Comparison of ENCODE assay signal across 27 mouse cellular contexts in genomic region chr1:135872991-135873390, GRCm38 (mm10). TPM values are rescaled to one million over a fixed set of nuclear protein-coding genes. Genes with fewer than 3 reads are reported as not detected.
A peak's percentile ranks its signal among the peaks of the same experiment; 100 is the strongest.
DNase-seq lines count a peak whose midpoint lies in the region; ATAC-seq and TF ChIP-seq lines count a peak whose summit lies in the region.
"Had no signal": no experiment of that assay in that cellular context is flagged by ENCODE, and none has a peak within 500 bp of the region (broad histone marks: within the 10 kb centered on the region; RNA-seq: fewer than 3 reads in every experiment).

No protein-coding gene starts in this region.

- no peak overlapping the region for H3K4me3 ChIP-seq in hindbrain, postnatal 0 days (ENCODE audit: low read length)
- H3K4me3 ChIP-seq: forebrain, embryonic 13.5 days; left cerebral cortex, adult 2 months; liver, embryonic 15.5 days; lung, embryonic 15.5 days; midbrain, embryonic 10.5 days; midbrain, embryonic 15.5 days had no signal

- 92% methylated on average over 4 of the region's 4 CpGs for WGBS in hindbrain, postnatal 0 days

- no peaks in the 10 kb centered on the region for H3K36me3 ChIP-seq in hindbrain, postnatal 0 days (ENCODE audit: insufficient read depth, low read length)
- H3K36me3 ChIP-seq: G1E; liver, embryonic 15.5 days; lung, embryonic 15.5 days; midbrain, embryonic 10.5 days; midbrain, embryonic 15.5 days had no signal

- no peak for TF ChIP-seq CTCF in hindbrain, postnatal 0 days (IDR thresholded peaks at IDR 0.05; ENCODE audit: low read depth)

- peak; percentile 23 to 43 for DNase-seq in frontal cortex, adult 2 months (ENCODE audit: extremely low spot score in 1 of 2, low spot score in 1 of 2)
- no peak for DNase-seq in frontal cortex, postnatal 14 days (ENCODE audit: low spot score in 2 of 2)
- peak; percentile 48 for DNase-seq in right cerebral cortex, adult 18-20 months
- DNase-seq in right cerebral cortex, postnatal 14 days, result no peak
- DNase-seq in T-cell, adult 2 months (ENCODE audit: low spot score), result peak; percentile 56
- peak; percentile 56 for DNase-seq in telencephalon, adult 2 months (ENCODE audit: low read depth, low spot score)
- DNase-seq in hindbrain, postnatal 0 days (ENCODE audit: low spot score), result no peak
- DNase-seq: adrenal gland, postnatal 10 days; cerebellum, adult 11 months; cerebellum, adult 9-10 months; cerebellum, postnatal 36 days; gastrocnemius, postnatal 14 days; heart, postnatal 14 days; kidney, adult 9 months; kidney, postnatal 10 days; layer of hippocampus, adult 9-11 months had no signal

- no peak overlapping the region for H3K27ac ChIP-seq in hindbrain, postnatal 0 days
- H3K27ac ChIP-seq: forebrain, embryonic 13.5 days; left cerebral cortex, adult 2 months; liver, embryonic 15.5 days; lung, embryonic 15.5 days; midbrain, embryonic 10.5 days; midbrain, embryonic 15.5 days had no signal

- H3K9me3 ChIP-seq in hindbrain, postnatal 0 days (ENCODE audit: low read length), result no peaks in the 10 kb centered on the region
- H3K9me3 ChIP-seq: forebrain, embryonic 13.5 days; G1E; liver, embryonic 15.5 days; lung, embryonic 15.5 days; midbrain, embryonic 10.5 days; midbrain, embryonic 15.5 days had no signal

- ATAC-seq in hindbrain, postnatal 0 days, result no peak
- ATAC-seq: forebrain, embryonic 13.5 days; intestine, postnatal 0 days; midbrain, embryonic 15.5 days had no signal

- no peak overlapping the region for H3K4me2 ChIP-seq in hindbrain, postnatal 0 days (ENCODE audit: low read depth, low read length)
- H3K4me2 ChIP-seq: forebrain, embryonic 13.5 days; liver, embryonic 15.5 days; lung, embryonic 15.5 days; midbrain, embryonic 15.5 days had no signal

- no peak overlapping the region for H3K9ac ChIP-seq in hindbrain, postnatal 0 days (replicated peaks; ENCODE audit: low read length)
- H3K9ac ChIP-seq: forebrain, embryonic 13.5 days; liver, embryonic 15.5 days; lung, embryonic 15.5 days; midbrain, embryonic 15.5 days had no signal

- H3K27me3 ChIP-seq in hindbrain, postnatal 0 days (ENCODE audit: insufficient read depth, low read length), result no peaks in the 10 kb centered on the region
- H3K27me3 ChIP-seq: forebrain, embryonic 13.5 days; lung, embryonic 15.5 days; midbrain, embryonic 15.5 days had no signal

- no peaks in the 10 kb centered on the region for H3K4me1 ChIP-seq in hindbrain, postnatal 0 days (ENCODE audit: insufficient read depth, low read length)
- H3K4me1 ChIP-seq: forebrain, embryonic 13.5 days; liver, embryonic 15.5 days; lung, embryonic 15.5 days; midbrain, embryonic 10.5 days; midbrain, embryonic 15.5 days had no signal

RNA-seq across cellular contexts. Expression of gene Tnnt2, which starts 36.8 kb away (rescaled TPM):
- 11.6 and 13.8 TPM in 2 replicates for polyA plus RNA-seq in frontal cortex, adult 2 months (2012; rRNA removed)
- 0.47 and 0.79 TPM in 2 replicates for total RNA-seq in hindbrain, postnatal 0 days (2014; rRNA removed)
- polyA plus RNA-seq in hindbrain, postnatal 0 days (2015; fragmentation: Nextera tagmentation; extraction: Ambion mirVana), result 1.8 and 2.5 TPM in 2 replicates
- total RNA-seq: granulocyte monocyte progenitor cell, adult 5-6 weeks; megakaryocyte progenitor cell, adult 5-6 weeks; neutrophil, adult 5-6 weeks had no signal
- polyA plus RNA-seq: G1E had no signal

RNA-seq across cellular contexts. Expression of gene Pkp1, which starts 46.0 kb away (rescaled TPM):
- 0.24 and 0.40 TPM in 2 replicates for polyA plus RNA-seq in frontal cortex, adult 2 months (2012; rRNA removed)
- total RNA-seq in hindbrain, postnatal 0 days (2014; rRNA removed), result 0.25 and 0.58 TPM in 2 replicates
- polyA plus RNA-seq in hindbrain, postnatal 0 days (2015; fragmentation: Nextera tagmentation; extraction: Ambion mirVana), result 0.09 and 0.14 TPM in 2 replicates
- total RNA-seq: adrenal gland, postnatal 10 days; gastrocnemius, postnatal 14 days; granulocyte monocyte progenitor cell, adult 5-6 weeks; megakaryocyte progenitor cell, adult 5-6 weeks; neutrophil, adult 5-6 weeks had no signal
- polyA plus RNA-seq: forebrain, embryonic 13.5 days; G1E; liver, embryonic 15.5 days; midbrain, embryonic 10.5 days had no signal

RNA-seq across cellular contexts. Expression of gene Lad1, which starts 54.6 kb away (rescaled TPM):
- polyA plus RNA-seq in frontal cortex, adult 2 months (2012; rRNA removed), result 1.6 and 1.8 TPM in 2 replicates
- total RNA-seq in hindbrain, postnatal 0 days (2014; rRNA removed), result 0.21 TPM in 1 of 2 replicates, not detected in the other
- polyA plus RNA-seq in hindbrain, postnatal 0 days (2015; fragmentation: Nextera tagmentation; extraction: Ambion mirVana), result 0.39 and 0.40 TPM in 2 replicates
- total RNA-seq: granulocyte monocyte progenitor cell, adult 5-6 weeks; megakaryocyte progenitor cell, adult 5-6 weeks had no signal
- polyA plus RNA-seq: G1E had no signal

Comparison
In these comparisons a context has a peak if more than half of its experiments do, and no peak if none do; other contexts are left out.
1. DNase-seq: peak in frontal cortex, adult 2 months (2 of 2), right cerebral cortex, adult 18-20 months (single experiment), T-cell, adult 2 months (single experiment) and telencephalon, adult 2 months (single experiment); none in frontal cortex, postnatal 14 days (0 of 2), right cerebral cortex, postnatal 14 days (single experiment) and hindbrain, postnatal 0 days (single experiment).